Mouse (Mus musculus): ENCODE measurements at regions not wholly inside any gene's neighbourhood (a gene's known extent, or its start where the extent isn't known, plus 50 kb on each side); places are given as distances from the start of the nearest gene placed in this dataset.

- Histone ChIP-seq H3K36me3 (replicated peaks; ENCODE audit: control insufficient read depth, insufficient read depth, low read depth) (no peaks in the 10 kb centered on the region), H3K9ac (replicated peaks) (no peak overlapping the region), H3K4me3 (ENCODE audit: insufficient read depth in 1 of 2, low read depth in 2 of 2, low read length in 2 of 2) (no peak overlapping the region), H3K27me3 (ENCODE audit: control insufficient read depth, insufficient read depth, low read length) (no peaks in the 10 kb centered on the region), H3K9me3 (ENCODE audit: control insufficient read depth, low read length) (no peaks in the 10 kb centered on the region), H3K27ac (no peak overlapping the region), H3K4me2 (ENCODE audit: low read depth) (no peak overlapping the region), H3K4me1 (replicated peaks; ENCODE audit: control insufficient read depth in 2 of 2, insufficient read depth in 2 of 2, low read length in 1 of 2) (no peaks in the 10 kb centered on the region; a peak in 1 of 4 replicates)
- DNase-seq (ENCODE audit: low read depth in 3 of 3, low spot score in 3 of 3) (no peak), ATAC-seq (ENCODE audit: insufficient read depth) (no peak)
- TF ChIP-seq CTCF (IDR thresholded peaks at IDR 0.05; ENCODE audit: low read depth) (no peak), EP300 (IDR thresholded peaks at IDR 0.05; ENCODE audit: low read depth) (no peak)
- WGBS (ENCODE audit: insufficient replicate concordance), result 52% methylated on average over 4 of the region's 4 CpGs
These were observed 61.6 kb downstream of the Skor1 start for GRCm38 (mm10) chr9:63087195-63087594.

GRCm38 (mm10) chr9:63086671-63087070 lies 62.1 kb downstream of the Skor1 start:
- no peaks in the 10 kb centered on the region for H3K4me1 ChIP-seq (replicated peaks; ENCODE audit: control insufficient read depth in 2 of 2, insufficient read depth in 2 of 2, low read length in 1 of 2)
- no peak overlapping the region for H3K9ac ChIP-seq (replicated peaks)
- ATAC-seq (ENCODE audit: insufficient read depth) (no peak), DNase-seq (ENCODE audit: low read depth in 3 of 3, low spot score in 3 of 3) (no peak)
- H3K27me3 ChIP-seq (ENCODE audit: control insufficient read depth, insufficient read depth, low read length), result no peaks in the 10 kb centered on the region
- WGBS (ENCODE audit: insufficient replicate concordance), result 26% methylated on average over 1 of the region's 1 CpGs
- H3K4me2 ChIP-seq (ENCODE audit: low read depth), result no peak overlapping the region
- no peaks in the 10 kb centered on the region for H3K9me3 ChIP-seq (ENCODE audit: control insufficient read depth, low read length)
- H3K36me3 ChIP-seq (replicated peaks; ENCODE audit: control insufficient read depth, insufficient read depth, low read depth), result no peaks in the 10 kb centered on the region
- H3K27ac ChIP-seq, result no peak overlapping the region
- TF ChIP-seq CTCF (IDR thresholded peaks at IDR 0.05; ENCODE audit: low read depth) (no peak), EP300 (IDR thresholded peaks at IDR 0.05; ENCODE audit: low read depth) (no peak)
- no peak overlapping the region for H3K4me3 ChIP-seq (ENCODE audit: insufficient read depth in 1 of 2, low read depth in 2 of 2, low read length in 2 of 2)

- no peak overlapping the region for H3K9ac ChIP-seq (replicated peaks)
- no peaks in the 10 kb centered on the region for H3K36me3 ChIP-seq (replicated peaks; ENCODE audit: control insufficient read depth, insufficient read depth, low read depth)
- WGBS (ENCODE audit: insufficient replicate concordance), result 62% methylated on average over 7 of the region's 7 CpGs
- ATAC-seq (ENCODE audit: insufficient read depth) (no peak), DNase-seq (ENCODE audit: low read depth in 3 of 3, low spot score in 3 of 3) (no peak)
- H3K9me3 ChIP-seq (ENCODE audit: control insufficient read depth, low read length), result no peaks in the 10 kb centered on the region
- H3K27me3 ChIP-seq (ENCODE audit: control insufficient read depth, insufficient read depth, low read length), result no peaks in the 10 kb centered on the region
- TF ChIP-seq EP300 (IDR thresholded peaks at IDR 0.05; ENCODE audit: low read depth) (no peak), CTCF (IDR thresholded peaks at IDR 0.05; ENCODE audit: low read depth) (no peak)
- no peak overlapping the region for H3K4me3 ChIP-seq (ENCODE audit: insufficient read depth in 1 of 2, low read depth in 2 of 2, low read length in 2 of 2)
- no peaks in the 10 kb centered on the region for H3K4me1 ChIP-seq (replicated peaks; ENCODE audit: control insufficient read depth in 2 of 2, insufficient read depth in 2 of 2, low read length in 1 of 2)
- no peak overlapping the region for H3K27ac ChIP-seq
- no peak overlapping the region for H3K4me2 ChIP-seq (ENCODE audit: low read depth)
These were observed 65.9 kb downstream of the Skor1 start for GRCm38 (mm10) chr9:63082830-63083229.

- no peak overlapping the region for H3K4me3 ChIP-seq (ENCODE audit: insufficient read depth in 1 of 2, low read depth in 2 of 2, low read length in 2 of 2)
- 56% methylated on average over 3 of the region's 3 CpGs for WGBS (ENCODE audit: insufficient replicate concordance)
- no peaks in the 10 kb centered on the region for H3K4me1 ChIP-seq (replicated peaks; ENCODE audit: control insufficient read depth in 2 of 2, insufficient read depth in 2 of 2, low read length in 1 of 2)
- H3K27me3 ChIP-seq (ENCODE audit: control insufficient read depth, insufficient read depth, low read length), result no peaks in the 10 kb centered on the region
- H3K9ac ChIP-seq (replicated peaks), result no peak overlapping the region
- no peaks in the 10 kb centered on the region for H3K36me3 ChIP-seq (replicated peaks; ENCODE audit: control insufficient read depth, insufficient read depth, low read depth)
- no peak overlapping the region for H3K4me2 ChIP-seq (ENCODE audit: low read depth)
- H3K9me3 ChIP-seq (ENCODE audit: control insufficient read depth, low read length), result no peaks in the 10 kb centered on the region
- no peak overlapping the region for H3K27ac ChIP-seq
- ATAC-seq (ENCODE audit: insufficient read depth) (no peak), DNase-seq (ENCODE audit: low read depth in 3 of 3, low spot score in 3 of 3) (no peak)
- TF ChIP-seq CTCF (IDR thresholded peaks at IDR 0.05; ENCODE audit: low read depth) (no peak), EP300 (IDR thresholded peaks at IDR 0.05; ENCODE audit: low read depth) (no peak)
These were observed 66.5 kb downstream of the Skor1 start for GRCm38 (mm10) chr9:63082311-63082710.

GRCm38 (mm10) chr9:63080406-63080805 lies 68.4 kb downstream of the Skor1 start:
- DNase-seq (ENCODE audit: low read depth in 3 of 3, low spot score in 3 of 3), result no peak
- H3K27me3 ChIP-seq (ENCODE audit: control insufficient read depth, insufficient read depth, low read length), result no peaks in the 10 kb centered on the region
- 75% methylated on average over 5 of the region's 5 CpGs for WGBS (ENCODE audit: insufficient replicate concordance)

More at GRCm38 (mm10) chr9:63080406-63080805, 68.4 kb downstream of the Skor1 start:
- Histone ChIP-seq H3K4me2 (ENCODE audit: low read depth) (no peak overlapping the region), H3K4me1 (replicated peaks; ENCODE audit: control insufficient read depth in 2 of 2, insufficient read depth in 2 of 2, low read length in 1 of 2) (peaks cover 0 to 3% of the 10 kb centered on the region in 2 experiments; a peak in 2 of 4 replicates), H3K36me3 (replicated peaks; ENCODE audit: control insufficient read depth, insufficient read depth, low read depth) (no peaks in the 10 kb centered on the region), H3K9me3 (ENCODE audit: control insufficient read depth, low read length) (no peaks in the 10 kb centered on the region), H3K27ac (no peak overlapping the region), H3K4me3 (ENCODE audit: insufficient read depth in 1 of 2, low read depth in 2 of 2, low read length in 2 of 2) (no peak overlapping the region), H3K9ac (replicated peaks) (no peak overlapping the region)
- no peak for ATAC-seq (ENCODE audit: insufficient read depth)
- TF ChIP-seq CTCF (IDR thresholded peaks at IDR 0.05; ENCODE audit: low read depth), result no peak
- no peak for TF ChIP-seq EP300 (IDR thresholded peaks at IDR 0.05; ENCODE audit: low read depth)
